Mouse (Mus musculus): Measurements from ENCODE around the gene Lrp8. TPM values are rescaled to one million over a fixed set of nuclear protein-coding genes. Genes with fewer than 3 reads are reported as not detected.

The Lrp8 gene
- polyA plus RNA-seq, 1 experiment from 2014 or later: 58.1 TPM

DNA sequence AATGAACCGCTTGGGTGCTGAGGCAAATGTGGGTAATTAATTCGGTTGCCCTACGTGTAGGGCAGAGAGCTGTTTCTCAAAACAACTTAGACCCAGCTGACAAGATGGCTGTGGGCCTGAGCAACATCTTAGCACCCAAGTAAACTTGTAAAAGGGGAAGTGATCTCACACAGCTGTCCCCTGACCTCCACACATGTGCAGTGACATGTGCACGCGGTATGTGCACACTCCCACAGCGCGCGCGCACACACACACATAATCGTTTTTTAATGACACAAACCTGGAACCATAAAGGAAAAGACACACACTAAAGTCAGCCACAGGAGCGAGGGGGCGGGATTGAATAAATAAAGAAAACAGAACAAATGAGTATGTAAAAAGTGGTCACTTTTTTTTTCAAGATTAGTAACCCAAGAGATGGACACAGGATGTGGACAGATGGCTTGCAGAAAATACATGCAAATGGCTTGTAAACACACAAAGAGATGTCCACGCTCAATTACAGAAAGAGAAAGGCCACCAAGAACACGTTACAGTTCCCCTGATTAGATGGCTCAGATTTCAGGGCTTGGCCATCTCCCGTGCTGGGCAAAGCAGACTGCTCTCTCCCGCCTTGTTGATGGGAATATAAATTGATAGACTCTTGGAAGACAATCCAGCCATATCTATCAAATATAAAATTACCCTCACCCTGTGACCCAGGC, 29.8 kb upstream of the Lrp8 start:
- WGBS: 69% methylated on average over 16 of the region's 16 CpGs
- H3K27ac ChIP-seq (replicated peaks; ENCODE audit: low read depth, low read length): no peak overlapping the region
- ATAC-seq (ENCODE audit: low FRiP score, low TSS enrichment): no peak

DNA sequence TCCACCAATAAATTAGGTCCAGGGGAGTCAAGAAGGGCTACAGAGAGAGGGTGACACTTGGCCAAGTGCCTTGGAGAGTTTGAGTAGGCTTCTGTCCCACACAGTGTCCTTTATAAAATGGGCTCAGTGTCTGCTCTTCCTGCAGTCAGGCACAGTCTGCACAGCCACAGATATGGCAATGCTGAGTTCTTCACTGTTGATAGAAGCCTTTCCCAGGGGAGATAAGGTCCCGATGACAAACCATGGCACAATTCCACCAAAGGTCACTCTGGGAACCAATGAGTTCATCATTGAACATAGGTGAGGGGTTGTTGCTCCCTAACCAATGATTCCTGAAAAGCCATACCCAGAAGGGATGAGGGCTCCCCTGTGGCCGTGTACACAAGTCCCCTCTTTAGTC, 27.2 kb upstream of the Lrp8 start:
- Histone ChIP-seq H3K27ac (replicated peaks; ENCODE audit: low read depth, low read length) (0 out of 2 replicates have a peak overlapping the region, but pooled peaks have one; percentile 52), H3K4me1 (ENCODE audit: control insufficient read depth, insufficient read depth, low read length) (peaks cover 16% of the 10 kb centered on the region), H3K4me2 (ENCODE audit: low read length) (no peak overlapping the region), H3K9ac (replicated peaks; ENCODE audit: low read length) (no peak overlapping the region), H3K27me3 (ENCODE audit: control insufficient read depth, insufficient read depth, low read length) (no peaks in the 10 kb centered on the region), H3K36me3 (ENCODE audit: control insufficient read depth, insufficient read depth, low read length) (no peaks in the 10 kb centered on the region), H3K9me3 (ENCODE audit: control insufficient read depth, low read length) (no peaks in the 10 kb centered on the region), H3K4me3 (replicated peaks; ENCODE audit: low read depth, low read length) (no peak overlapping the region)
- ATAC-seq (ENCODE audit: low FRiP score, low TSS enrichment): no peak
- 83% methylated on average over 2 of the region's 2 CpGs for WGBS
- no peak for DNase-seq

More for the DNA sequence above, 29.8 kb upstream of the Lrp8 start:
- Histone ChIP-seq H3K36me3 (ENCODE audit: control insufficient read depth, insufficient read depth, low read length) (no peaks in the 10 kb centered on the region), H3K27me3 (ENCODE audit: control insufficient read depth, insufficient read depth, low read length) (no peaks in the 10 kb centered on the region), H3K4me1 (ENCODE audit: control insufficient read depth, insufficient read depth, low read length) (peaks cover 13% of the 10 kb centered on the region), H3K9me3 (ENCODE audit: control insufficient read depth, low read length) (no peaks in the 10 kb centered on the region), H3K4me2 (ENCODE audit: low read length) (no peak overlapping the region), H3K4me3 (replicated peaks; ENCODE audit: low read depth, low read length) (no peak overlapping the region), H3K9ac (replicated peaks; ENCODE audit: low read length) (no peak overlapping the region)
- no peak for DNase-seq

DNA sequence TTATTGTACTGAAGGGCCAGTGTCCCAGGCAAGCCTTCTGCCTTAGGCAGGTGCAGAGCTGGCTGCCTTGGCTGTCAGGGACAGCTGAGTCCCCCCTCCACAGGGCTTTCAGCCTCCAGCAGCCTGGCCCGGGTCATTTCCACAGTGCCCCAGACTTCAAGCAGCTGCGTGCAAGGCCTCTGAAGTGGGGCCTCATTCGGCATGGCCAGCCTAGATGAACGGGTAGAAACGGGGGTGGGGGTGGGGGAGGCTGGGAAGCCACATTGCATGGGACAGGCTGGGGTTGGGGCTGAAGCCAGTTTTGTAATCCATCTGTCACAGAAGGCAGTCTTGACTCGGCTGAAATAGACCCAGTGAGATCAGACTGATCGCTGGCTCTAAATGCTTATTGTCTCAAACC, 26.4 kb upstream of the Lrp8 start:
- peak; percentile 64 for DNase-seq
- 12% methylated on average over 7 of the region's 7 CpGs for WGBS
- H3K27ac ChIP-seq (replicated peaks; ENCODE audit: low read depth, low read length): peak overlapping the region; percentile 52; the same call in 1 of the 2 replicates

DNA sequence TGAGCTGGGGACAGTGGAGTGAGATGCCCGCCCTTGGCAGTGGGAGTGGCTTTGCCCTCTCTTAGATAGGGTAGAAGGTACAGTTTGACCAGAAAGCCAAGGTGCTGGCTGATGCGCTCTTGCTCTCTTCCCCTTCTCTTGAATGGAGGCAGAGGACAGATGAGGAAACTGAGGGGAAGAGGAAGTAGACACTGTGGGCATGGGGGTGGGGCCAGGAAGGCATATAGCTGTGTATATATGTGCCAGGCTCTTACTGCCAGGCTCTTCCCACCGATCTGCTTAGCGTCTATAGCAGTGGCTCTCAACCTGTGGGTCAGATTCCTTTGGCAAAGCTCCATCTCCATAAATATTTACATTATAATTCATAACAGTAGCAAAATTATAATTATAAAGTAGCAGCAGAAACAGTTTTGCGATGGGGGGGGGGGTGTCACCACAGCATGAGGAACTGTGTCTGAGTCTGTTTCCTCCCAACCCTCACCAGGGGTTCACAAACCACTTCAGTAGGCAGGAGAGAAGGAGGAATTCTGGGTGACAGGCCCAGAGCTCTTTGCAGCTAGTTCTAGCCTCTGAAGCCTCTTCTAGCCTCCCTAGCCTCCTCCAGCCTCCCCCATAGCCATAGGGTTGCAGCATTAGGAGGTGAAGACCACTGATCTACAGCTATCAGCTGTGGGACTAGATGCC, 24.9 kb upstream of the Lrp8 start:
- 92% methylated on average over 5 of the region's 5 CpGs for WGBS
- no peak overlapping the region for H3K27ac ChIP-seq (replicated peaks; ENCODE audit: low read depth, low read length)
- no peak overlapping the region for H3K4me3 ChIP-seq (replicated peaks; ENCODE audit: low read depth, low read length)

More for the DNA sequence above, 26.4 kb upstream of the Lrp8 start:
- no peak; the same call in 1 of the 2 replicates for ATAC-seq (ENCODE audit: low FRiP score, low TSS enrichment)
- H3K27me3 ChIP-seq (ENCODE audit: control insufficient read depth, insufficient read depth, low read length): no peaks in the 10 kb centered on the region
- no peaks in the 10 kb centered on the region for H3K9me3 ChIP-seq (ENCODE audit: control insufficient read depth, low read length)
- no peak overlapping the region for H3K9ac ChIP-seq (replicated peaks; ENCODE audit: low read length)
- H3K4me1 ChIP-seq (ENCODE audit: control insufficient read depth, insufficient read depth, low read length): peaks cover 24% of the 10 kb centered on the region
- no peak overlapping the region for H3K4me3 ChIP-seq (replicated peaks; ENCODE audit: low read depth, low read length)
- no peak overlapping the region for H3K4me2 ChIP-seq (ENCODE audit: low read length)
- H3K36me3 ChIP-seq (ENCODE audit: control insufficient read depth, insufficient read depth, low read length): no peaks in the 10 kb centered on the region

DNA sequence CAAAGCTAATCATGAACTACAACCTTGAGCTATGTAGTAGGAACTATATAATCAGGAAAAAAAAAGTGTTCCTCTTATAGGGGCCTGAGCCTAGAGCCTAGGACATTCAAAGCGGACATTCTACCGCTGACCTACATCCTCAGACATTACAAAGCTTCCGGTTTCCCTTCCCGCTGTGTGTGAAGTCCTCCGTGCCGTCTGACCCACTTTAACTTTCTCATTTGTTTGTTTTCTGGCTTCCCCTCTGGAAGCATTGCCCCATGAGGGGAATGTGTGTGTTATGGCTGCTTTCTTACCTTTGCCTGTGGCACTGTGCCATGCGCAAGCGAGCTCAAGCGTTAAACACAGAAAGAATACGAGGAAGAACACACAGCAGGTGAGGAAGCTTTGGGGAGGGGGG, 18.5 kb upstream of the Lrp8 start:
- 0 out of 2 replicates have a peak overlapping the region, but pooled peaks have one; percentile 8 for H3K27ac ChIP-seq (replicated peaks; ENCODE audit: low read depth, low read length)
- peaks cover 12% of the 10 kb centered on the region; the same call in 1 of the 2 replicates for H3K4me1 ChIP-seq (ENCODE audit: control insufficient read depth, insufficient read depth, low read length)
- 67% methylated on average over 10 of the region's 10 CpGs for WGBS
- H3K27me3 ChIP-seq (ENCODE audit: control insufficient read depth, insufficient read depth, low read length): no peaks in the 10 kb centered on the region
- H3K36me3 ChIP-seq (ENCODE audit: control insufficient read depth, insufficient read depth, low read length): no peaks in the 10 kb centered on the region
- H3K9me3 ChIP-seq (ENCODE audit: control insufficient read depth, low read length): no peaks in the 10 kb centered on the region
- DNase-seq (no peak), ATAC-seq (ENCODE audit: low FRiP score, low TSS enrichment) (no peak)
- H3K9ac ChIP-seq (replicated peaks; ENCODE audit: low read length): no peak overlapping the region
- H3K4me3 ChIP-seq (replicated peaks; ENCODE audit: low read depth, low read length): no peak overlapping the region
- no peak overlapping the region for H3K4me2 ChIP-seq (ENCODE audit: low read length)

More for the DNA sequence above, 24.9 kb upstream of the Lrp8 start:
- no peak overlapping the region for H3K4me2 ChIP-seq (ENCODE audit: low read length)
- H3K4me1 ChIP-seq (ENCODE audit: control insufficient read depth, insufficient read depth, low read length): peaks cover 25% of the 10 kb centered on the region
- no peaks in the 10 kb centered on the region for H3K9me3 ChIP-seq (ENCODE audit: control insufficient read depth, low read length)
- ATAC-seq (ENCODE audit: low FRiP score, low TSS enrichment) (no peak), DNase-seq (no peak)
- no peaks in the 10 kb centered on the region for H3K36me3 ChIP-seq (ENCODE audit: control insufficient read depth, insufficient read depth, low read length)
- H3K27me3 ChIP-seq (ENCODE audit: control insufficient read depth, insufficient read depth, low read length): no peaks in the 10 kb centered on the region
- H3K9ac ChIP-seq (replicated peaks; ENCODE audit: low read length): no peak overlapping the region

DNA sequence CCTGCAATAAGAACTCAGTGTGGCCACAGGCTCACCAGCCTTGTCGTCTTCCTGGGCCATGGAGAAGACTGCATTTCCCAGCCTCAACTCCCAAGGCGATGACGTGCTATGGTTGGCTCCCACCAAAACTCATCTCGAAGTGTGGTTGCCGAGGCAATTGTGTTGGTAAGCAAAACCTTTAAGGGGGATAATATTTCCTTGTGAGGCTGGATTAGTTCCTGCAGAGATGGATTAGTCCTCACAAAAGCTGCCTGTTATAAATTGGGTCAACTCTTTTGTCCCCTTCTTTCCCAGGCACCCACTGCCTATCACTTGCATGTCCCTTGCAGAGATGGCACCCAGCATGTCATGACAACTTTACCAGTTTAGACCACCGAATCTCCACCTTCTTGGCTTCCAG, 13.2 kb upstream of the Lrp8 start:
- Histone ChIP-seq H3K36me3 (ENCODE audit: control insufficient read depth, insufficient read depth, low read length) (no peaks in the 10 kb centered on the region), H3K4me2 (ENCODE audit: low read length) (no peak overlapping the region), H3K4me1 (ENCODE audit: control insufficient read depth, insufficient read depth, low read length) (no peaks in the 10 kb centered on the region), H3K27me3 (ENCODE audit: control insufficient read depth, insufficient read depth, low read length) (no peaks in the 10 kb centered on the region), H3K9me3 (ENCODE audit: control insufficient read depth, low read length) (no peaks in the 10 kb centered on the region), H3K27ac (replicated peaks; ENCODE audit: low read depth, low read length) (no peak overlapping the region), H3K9ac (replicated peaks; ENCODE audit: low read length) (no peak overlapping the region), H3K4me3 (replicated peaks; ENCODE audit: low read depth, low read length) (no peak overlapping the region)
- no peak for DNase-seq
- no peak for ATAC-seq (ENCODE audit: low FRiP score, low TSS enrichment)
- 53% methylated on average over 6 of the region's 6 CpGs for WGBS

DNA sequence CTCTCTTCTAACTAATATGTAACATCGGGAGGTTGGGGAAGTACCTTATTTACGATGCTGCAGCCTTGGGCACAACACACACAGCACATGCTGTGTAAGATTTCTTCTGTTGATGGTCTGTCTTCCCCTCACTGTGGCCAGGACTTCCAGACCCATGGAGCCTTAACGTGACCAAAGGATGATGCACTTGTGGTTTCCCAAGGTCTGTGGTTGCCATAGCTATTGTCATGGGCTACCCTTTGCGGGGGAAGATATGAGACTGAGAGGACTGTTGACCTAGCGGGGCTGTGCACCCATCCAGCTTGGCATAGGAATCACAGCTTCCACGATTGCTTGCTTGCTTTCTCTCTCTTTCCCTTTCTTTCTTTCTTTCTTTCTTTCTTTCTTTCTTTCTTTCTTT, 1.3 kb upstream of the Lrp8 start:
- peak overlapping the region; percentile 94; the same call in 1 of the 2 replicates for H3K4me2 ChIP-seq (ENCODE audit: low read length)
- 77% methylated on average over 6 of the region's 6 CpGs for WGBS
- H3K27ac ChIP-seq (replicated peaks; ENCODE audit: low read depth, low read length): peak overlapping the region; percentile 76
- ATAC-seq (ENCODE audit: low FRiP score, low TSS enrichment) (no peak), DNase-seq (no peak)
- peaks cover 31% of the 10 kb centered on the region for H3K4me1 ChIP-seq (ENCODE audit: control insufficient read depth, insufficient read depth, low read length)
- no peaks in the 10 kb centered on the region for H3K36me3 ChIP-seq (ENCODE audit: control insufficient read depth, insufficient read depth, low read length)
- 0 out of 2 replicates have a peak overlapping the region, but pooled peaks have one; percentile 10 for H3K9ac ChIP-seq (replicated peaks; ENCODE audit: low read length)
- H3K9me3 ChIP-seq (ENCODE audit: control insufficient read depth, low read length): no peaks in the 10 kb centered on the region
- H3K27me3 ChIP-seq (ENCODE audit: control insufficient read depth, insufficient read depth, low read length): no peaks in the 10 kb centered on the region
- no peak overlapping the region for H3K4me3 ChIP-seq (replicated peaks; ENCODE audit: low read depth, low read length)

DNA sequence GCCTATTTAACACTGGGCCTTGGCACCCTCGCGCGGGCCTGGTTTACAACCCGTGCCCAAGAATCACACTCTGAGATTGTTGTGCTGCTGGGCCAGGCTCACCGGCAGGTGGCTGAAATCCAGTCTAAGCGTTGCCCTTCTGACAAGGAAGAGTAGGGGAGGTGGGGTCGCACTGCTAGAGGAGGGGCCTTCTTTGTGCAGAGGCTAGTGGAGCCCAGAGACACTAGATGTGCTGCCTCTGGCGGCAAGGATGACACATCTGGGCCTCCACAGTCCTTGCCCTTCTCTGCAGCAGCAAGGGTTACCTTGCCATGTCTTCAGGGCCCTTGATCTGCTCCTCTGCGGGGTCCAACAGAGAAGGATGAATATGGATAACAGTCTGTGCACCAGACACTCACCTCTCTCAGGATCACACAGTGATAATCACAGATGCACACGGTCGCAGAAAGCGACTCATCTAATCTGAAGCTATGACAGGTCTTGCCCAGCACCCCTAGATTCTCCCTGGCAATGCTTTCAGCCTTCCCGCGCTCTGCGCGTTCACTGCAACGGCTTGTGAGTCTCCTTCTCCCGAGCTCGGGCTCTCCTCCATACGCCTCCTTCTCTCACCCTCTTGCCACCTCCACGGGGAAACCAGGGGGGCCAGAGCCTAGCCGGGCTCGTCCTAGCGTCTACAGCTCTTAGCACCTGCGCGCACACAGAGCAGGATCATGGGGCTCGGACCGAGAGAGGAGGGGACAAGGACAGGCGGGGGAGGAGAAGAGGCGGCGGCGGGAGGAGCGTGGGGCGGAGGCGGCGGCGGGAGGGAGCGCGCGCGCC, 486 bp upstream of the Lrp8 start:
- H3K9me3 ChIP-seq (ENCODE audit: control insufficient read depth, low read length): no peaks in the 10 kb centered on the region
- H3K4me1 ChIP-seq (ENCODE audit: control insufficient read depth, insufficient read depth, low read length): peaks cover 31% of the 10 kb centered on the region
- peak overlapping the region; percentile 94 for H3K4me2 ChIP-seq (ENCODE audit: low read length)
- under 1% methylated on average over 40 of the region's 41 CpGs for WGBS
- peak overlapping the region; percentile 78 for H3K4me3 ChIP-seq (replicated peaks; ENCODE audit: low read depth, low read length)
- peak overlapping the region; percentile 96 for H3K9ac ChIP-seq (replicated peaks; ENCODE audit: low read length)
- peak overlapping the region; percentile 98 for H3K27ac ChIP-seq (replicated peaks; ENCODE audit: low read depth, low read length)
- DNase-seq (peak; percentile 93), ATAC-seq (ENCODE audit: low FRiP score, low TSS enrichment) (peak; percentile 83)
- no peaks in the 10 kb centered on the region for H3K27me3 ChIP-seq (ENCODE audit: control insufficient read depth, insufficient read depth, low read length)
- peaks cover 5% of the 10 kb centered on the region; the same call in 1 of the 2 replicates for H3K36me3 ChIP-seq (ENCODE audit: control insufficient read depth, insufficient read depth, low read length)
